11 mouse cellular contexts compared by ENCODE assay signal in genomic region chr13:9547698-9548344, GRCm38 (mm10).
DNase-seq lines count a peak whose midpoint lies in the region; ATAC-seq and TF ChIP-seq lines count a peak whose summit lies in the region.
"Had no signal": no experiment of that assay in that cellular context is flagged by ENCODE, and none has a peak within 500 bp of the region (broad histone marks: within the 10 kb centered on the region; RNA-seq: fewer than 3 reads in every experiment).

No protein-coding gene starts in this region.

- no peaks in the 10 kb centered on the region for H3K27me3 ChIP-seq in embryonic facial prominence, embryonic 14.5 days (replicated peaks; ENCODE audit: control insufficient read depth, insufficient read depth, low read length)
- no peaks in the 10 kb centered on the region for H3K27me3 ChIP-seq in embryonic facial prominence, embryonic 10.5 days (replicated peaks; ENCODE audit: low read depth, poor library complexity, severe bottlenecking)
- no peaks in the 10 kb centered on the region for H3K27me3 ChIP-seq in lung, postnatal 0 days (replicated peaks; ENCODE audit: insufficient read depth, low read length)
- H3K27me3 ChIP-seq: hindbrain, embryonic 13.5 days; liver, embryonic 15.5 days had no signal

- H3K9me3 ChIP-seq in embryonic facial prominence, embryonic 14.5 days (ENCODE audit: control insufficient read depth, low read length) = no peaks in the 10 kb centered on the region
- H3K9me3 ChIP-seq in embryonic facial prominence, embryonic 10.5 days = no peaks in the 10 kb centered on the region
- H3K9me3 ChIP-seq in lung, postnatal 0 days (ENCODE audit: low read length) = no peaks in the 10 kb centered on the region
- H3K9me3 ChIP-seq: hindbrain, embryonic 13.5 days; liver, embryonic 15.5 days had no signal

- no peaks in the 10 kb centered on the region for H3K4me1 ChIP-seq in embryonic facial prominence, embryonic 14.5 days (ENCODE audit: control insufficient read depth, insufficient read depth, low read length)
- H3K4me1 ChIP-seq in embryonic facial prominence, embryonic 10.5 days = peaks cover 7% of the 10 kb centered on the region
- H3K4me1 ChIP-seq in lung, postnatal 0 days (ENCODE audit: insufficient read depth, low read depth, low read length) = no peaks in the 10 kb centered on the region

- peak; percentile 14 for DNase-seq in embryonic facial prominence, embryonic 14.5 days (ENCODE audit: low spot score)
- DNase-seq in embryonic facial prominence, embryonic 10.5 days (ENCODE audit: low spot score) = no peak
- DNase-seq in kidney, adult 18-20 months = peak; percentile 28
- DNase-seq in lung, postnatal 0 days (ENCODE audit: low spot score) = peak; percentile 9
- DNase-seq in c-Kit-positive CD71-positive TER-119-positive erythroid progenitor cells, embryonic 14.5 days (ENCODE audit: low spot score) = no peak
- DNase-seq in cerebellum, postnatal 4 days (ENCODE audit: low spot score in 2 of 2) = no peak

- TF ChIP-seq CTCF in lung, postnatal 0 days (IDR thresholded peaks at IDR 0.05) = no peak

- WGBS in embryonic facial prominence, embryonic 14.5 days = 16% methylated on average over 9 of the region's 9 CpGs
- WGBS in embryonic facial prominence, embryonic 10.5 days = 14% methylated on average over 9 of the region's 9 CpGs
- WGBS in lung, postnatal 0 days = 7% methylated on average over 9 of the region's 9 CpGs

- no peaks in the 10 kb centered on the region for H3K36me3 ChIP-seq in embryonic facial prominence, embryonic 14.5 days (ENCODE audit: control insufficient read depth, insufficient read depth, low read length)
- 0 out of 2 replicates have a peak, but pooled peaks cover 5% of the 10 kb centered on the region for H3K36me3 ChIP-seq in embryonic facial prominence, embryonic 10.5 days (replicated peaks)
- H3K36me3 ChIP-seq in lung, postnatal 0 days (ENCODE audit: insufficient read depth, low read length) = no peaks in the 10 kb centered on the region
- H3K36me3 ChIP-seq: liver, embryonic 15.5 days had no signal

- no peak for TF ChIP-seq EP300 in lung, postnatal 0 days (IDR thresholded peaks at IDR 0.05)

- no peak overlapping the region for H3K9ac ChIP-seq in embryonic facial prominence, embryonic 14.5 days (ENCODE audit: low read depth, low read length)
- no peak overlapping the region for H3K9ac ChIP-seq in lung, postnatal 0 days (replicated peaks; ENCODE audit: low read depth)
- H3K9ac ChIP-seq: hindbrain, embryonic 13.5 days; liver, embryonic 15.5 days had no signal

- no peak overlapping the region for H3K4me3 ChIP-seq in embryonic facial prominence, embryonic 14.5 days (ENCODE audit: low read depth, low read length)
- H3K4me3 ChIP-seq in embryonic facial prominence, embryonic 10.5 days = no peak overlapping the region
- H3K4me3 ChIP-seq in lung, postnatal 0 days (ENCODE audit: low read depth, low read length) = no peak overlapping the region
- H3K4me3 ChIP-seq: erythroblast, embryonic 14.5 days; hindbrain, embryonic 13.5 days; liver, embryonic 15.5 days had no signal

- 0 out of 2 replicates have a peak, but pooled peaks have one; percentile 22 for ATAC-seq in embryonic facial prominence, embryonic 14.5 days (ENCODE audit: low read depth)
- ATAC-seq in common myeloid progenitor, adult 5-6 weeks (replicated peaks; ENCODE audit: low read depth, poor library complexity, severe bottlenecking) = peak; percentile 58
- ATAC-seq in lung, postnatal 0 days = peak; percentile 44
- no peak for ATAC-seq in erythroid progenitor cell, adult 5-6 weeks (replicated peaks; ENCODE audit: low FRiP score, poor library complexity, severe bottlenecking)

- no peak overlapping the region for H3K4me2 ChIP-seq in embryonic facial prominence, embryonic 14.5 days (ENCODE audit: low read depth, low read length)
- H3K4me2 ChIP-seq in lung, postnatal 0 days (replicated peaks; ENCODE audit: low read depth, low read length) = no peak overlapping the region
- H3K4me2 ChIP-seq: hindbrain, embryonic 13.5 days; liver, embryonic 15.5 days had no signal

- H3K27ac ChIP-seq in embryonic facial prominence, embryonic 14.5 days (replicated peaks; ENCODE audit: low read depth, low read length) = no peak overlapping the region
- H3K27ac ChIP-seq in embryonic facial prominence, embryonic 10.5 days (replicated peaks) = no peak overlapping the region
- no peak overlapping the region for H3K27ac ChIP-seq in lung, postnatal 0 days (ENCODE audit: low read length)
- H3K27ac ChIP-seq: hindbrain, embryonic 13.5 days; liver, embryonic 15.5 days had no signal

Comparison
In these comparisons a context has a peak if more than half of its experiments do, and no peak if none do; other contexts are left out.
1. DNase-seq: peak in embryonic facial prominence, embryonic 14.5 days (single experiment), kidney, adult 18-20 months (single experiment) and lung, postnatal 0 days (single experiment); none in embryonic facial prominence, embryonic 10.5 days (single experiment), c-Kit-positive CD71-positive TER-119-positive erythroid progenitor cells, embryonic 14.5 days (single experiment) and cerebellum, postnatal 4 days (0 of 2).